Mouse (Mus musculus) liver, adult (tissue): Measurements from ENCODE around the gene Smarcc1.

ENCODE experiments used
- GATA4 ChIP-seq: IDR thresholded peaks from 2 replicates; pipeline ENCODE4 v1.6.1; 2014; ENCODE audit warnings: mild to moderate bottlenecking, low read length; ENCODE audit not compliant: insufficient replicate concordance

Smarcc1 gene

GRCm38 (mm10) chr9:110205526-110206404 is 88.3 kb downstream of the Smarcc1 start:
- TF ChIP-seq GATA4, result no peak

GRCm38 (mm10) chr9:110206437-110206836 is 88.9 kb downstream of the Smarcc1 start:
- TF ChIP-seq GATA4, result no peak

GRCm38 (mm10) chr9:110208265-110208664 is 90.8 kb downstream of the Smarcc1 start:
- no peak for TF ChIP-seq GATA4

- no peak for TF ChIP-seq GATA4
Measured at GRCm38 (mm10) chr9:110208967-110209366, 91.5 kb downstream of the Smarcc1 start.

GRCm38 (mm10) chr9:110224273-110224672 is 106.8 kb downstream of the Smarcc1 start:
- no peak for TF ChIP-seq GATA4

GRCm38 (mm10) chr9:110226191-110226590 is 108.7 kb downstream of the Smarcc1 start:
- no peak for TF ChIP-seq GATA4

GRCm38 (mm10) chr9:110228671-110229070 is 111.2 kb downstream of the Smarcc1 start:
- TF ChIP-seq GATA4, result no peak

GRCm38 (mm10) chr9:110229112-110229511 is 111.6 kb downstream of the Smarcc1 start:
- TF ChIP-seq GATA4, result no peak

GRCm38 (mm10) chr9:110229566-110230248 is 112.2 kb downstream of the Smarcc1 start:
- TF ChIP-seq GATA4, result no peak

- TF ChIP-seq GATA4, result no peak
Measured at GRCm38 (mm10) chr9:110230395-110231071, 113.0 kb downstream of the Smarcc1 start.

- no peak for TF ChIP-seq GATA4
Measured at GRCm38 (mm10) chr9:110234962-110235361, 117.5 kb downstream of the Smarcc1 start.

GRCm38 (mm10) chr9:110243221-110243833 is 125.8 kb downstream of the Smarcc1 start, which contains the start of gene Cspg5:
TSS of gene Cspg5 (plus strand) at chr9:110243783.
- TF ChIP-seq GATA4, result no peak

GRCm38 (mm10) chr9:110244567-110244888 is 127.0 kb downstream of the Smarcc1 start:
- TF ChIP-seq GATA4, result no peak

GRCm38 (mm10) chr9:110244889-110245589 is 127.5 kb downstream of the Smarcc1 start:
- TF ChIP-seq GATA4, result no peak
